Mouse (Mus musculus) thymus, postnatal 10 days (tissue): Measurements from ENCODE around the gene Zfp109.

Experiments used
- DNase-seq, 2 experiments: peaks; one replicate each; pipeline ENCODE4 v3.0.0; 2021; ENCODE audit warnings: low spot score in 2 of 2

The Zfp109 gene

GRCm38 (mm10) chr7:24207488-24208261 is 29.7 kb downstream of the Zfp109 start:
- no peak for DNase-seq

GRCm38 (mm10) chr7:24196961-24197360 is 40.4 kb downstream of the Zfp109 start:
- no peak for DNase-seq

GRCm38 (mm10) chr7:24193157-24193556 is 44.2 kb downstream of the Zfp109 start:
- DNase-seq, result no peak

- DNase-seq, result no peak
These were observed 46.0 kb downstream of the Zfp109 start for GRCm38 (mm10) chr7:24191361-24191760.

- no peak for DNase-seq
These were observed 47.8 kb downstream of the Zfp109 start for GRCm38 (mm10) chr7:24189571-24189944.

GRCm38 (mm10) chr7:24188901-24189570 is 48.3 kb downstream of the Zfp109 start:
- no peak for DNase-seq

- DNase-seq, result no peak
These were observed 49.7 kb downstream of the Zfp109 start for GRCm38 (mm10) chr7:24187611-24188010.
